Mouse (Mus musculus) hindbrain, embryonic 15.5 days (tissue): Measurements from ENCODE around the gene Gm20388. TPM values are rescaled to one million over a fixed set of nuclear protein-coding genes. Genes with fewer than 3 reads are reported as not detected.

ENCODE experiments used
- ATAC-seq: fragments of 200-750 bp; cut with Nextera tagmentation; 2 replicates; pipeline ENCODE4 v1.8.0; 2017; ENCODE audit warnings: low read depth, moderate number of reproducible peaks, moderate TSS enrichment; ENCODE audit not compliant: low FRiP score
- H3K27ac ChIP-seq: fragments of 300-500 bp; sonication (generic); replicated peaks from 2 replicates; pipeline ENCODE4 v1.5.1; 2015; ENCODE audit warnings: mild to moderate bottlenecking, inconsistent platforms
- H3K27me3 ChIP-seq: fragments of 300-500 bp; sonication (generic); 2 replicates; pipeline ENCODE4 v1.6.1; 2015; ENCODE audit warnings: control low read depth, inconsistent platforms
- H3K36me3 ChIP-seq: fragments of 300-500 bp; sonication (generic); 2 replicates; pipeline ENCODE4 v1.6.1; 2015; ENCODE audit warnings: control low read depth, inconsistent platforms
- H3K4me1 ChIP-seq: fragments of 300-500 bp; sonication (generic); replicated peaks from 2 replicates; pipeline ENCODE4 v1.6.1; 2015; ENCODE audit warnings: control low read depth, inconsistent platforms
- H3K4me2 ChIP-seq: fragments of 300-500 bp; sonication (generic); 2 replicates; pipeline ENCODE4 v1.6.1; 2015; ENCODE audit warnings: moderate library complexity, mild to moderate bottlenecking, inconsistent platforms
- H3K4me3 ChIP-seq: fragments of 300-500 bp; sonication (generic); 2 replicates; pipeline ENCODE4 v1.5.1; 2015; ENCODE audit warnings: mild to moderate bottlenecking, inconsistent platforms
- H3K9ac ChIP-seq: fragments of 300-500 bp; sonication (generic); 2 replicates; pipeline ENCODE4 v1.6.1; 2015; ENCODE audit warnings: inconsistent platforms
- H3K9me3 ChIP-seq: fragments of 300-500 bp; sonication (generic); 2 replicates; pipeline ENCODE4 v1.6.1; 2016; ENCODE audit warnings: control low read depth, inconsistent platforms
- WGBS: fragments of 180-500 bp; shearing (Covaris S2); methylation state at CpG from one replicate; pipeline ENCODE4 v1.1.7; 2015; 5-methylcytosine and 5-hydroxymethylcytosine counted together
- polyA plus RNA-seq: library from polyadenylated mRNA; unstranded; fragments of >200 nt; fragmentation: Nextera tagmentation; extraction: Ambion mirVana; gene quantifications from 2 replicates; pipeline ENCODE4 v1.2.1, GENCODE M21; 2015

Gm20388 gene
- polyA plus RNA-seq, 1 experiment from 2014 or later: 5.4 TPM

DNA sequence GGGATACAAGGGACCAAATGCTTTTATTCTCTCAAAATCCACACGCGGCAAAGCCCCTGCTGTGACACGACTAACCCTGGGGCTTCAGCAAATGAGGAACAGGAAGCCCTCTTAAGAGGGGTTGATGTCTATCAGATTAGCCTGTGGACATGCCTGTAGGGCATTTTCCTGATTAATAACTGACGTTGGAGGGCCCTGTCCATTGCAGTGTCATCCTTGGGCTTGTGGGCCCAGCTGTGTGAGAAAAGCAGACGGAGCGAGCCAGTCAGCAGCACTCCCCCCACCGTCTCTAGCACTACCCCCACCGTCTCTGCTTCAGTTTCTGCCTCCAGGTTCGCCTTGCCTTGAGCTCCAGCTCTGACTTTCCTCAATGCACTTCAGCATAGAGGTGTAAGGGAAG is 2856.6 kb downstream of the Gm20388 start:
- Histone ChIP-seq H3K27me3 (no peaks in the 10 kb centered on the region), H3K9me3 (no peaks in the 10 kb centered on the region), H3K4me2 (no peak overlapping the region), H3K4me3 (no peak overlapping the region), H3K36me3 (no peaks in the 10 kb centered on the region), H3K4me1 (peaks cover 20% of the 10 kb centered on the region; the same call in 1 of the 2 replicates), H3K27ac (no peak overlapping the region), H3K9ac (no peak overlapping the region)
- 39% methylated on average over 9 of the region's 9 CpGs for WGBS
- no peak for ATAC-seq

DNA sequence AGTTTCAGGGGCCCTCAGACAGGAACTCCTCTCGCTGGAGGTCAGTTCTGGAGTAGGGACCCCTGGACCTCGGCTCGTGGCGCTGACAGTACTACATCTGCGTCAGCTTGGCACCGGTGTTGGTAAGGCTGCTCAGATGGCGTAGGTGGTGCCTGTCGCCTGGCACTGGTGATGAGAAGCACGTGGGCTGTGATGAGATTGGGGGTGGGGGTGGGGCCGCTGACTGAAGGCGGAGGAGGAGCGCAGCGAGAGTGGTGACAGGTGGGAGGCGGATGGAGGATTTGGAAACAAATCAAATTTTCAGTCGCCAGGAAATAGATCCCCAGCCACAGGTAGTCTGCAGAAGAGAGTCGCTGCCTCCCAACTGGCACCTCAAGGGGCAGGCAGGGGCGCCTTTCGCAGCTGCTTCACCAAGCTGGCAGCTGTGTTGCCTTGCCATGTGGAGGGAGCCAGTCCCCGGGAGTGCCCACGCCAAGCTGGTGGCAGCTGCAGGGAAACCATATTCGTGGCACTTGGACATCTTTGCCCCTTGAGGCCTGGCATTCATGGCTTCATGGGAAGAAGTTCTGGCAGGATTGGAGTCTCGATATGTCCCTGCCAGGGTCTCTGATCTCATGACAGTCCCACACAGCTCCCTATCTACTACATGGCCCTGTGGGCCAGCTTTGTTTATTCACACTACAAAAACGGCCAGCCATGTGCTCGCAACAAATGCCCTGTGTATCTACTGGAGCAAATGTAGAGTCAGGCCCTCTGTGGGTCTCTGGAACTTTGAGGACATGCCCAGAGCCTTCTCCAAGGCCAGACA is 2858.8 kb downstream of the Gm20388 start:
- WGBS: 53% methylated on average over 24 of the region's 24 CpGs
- Histone ChIP-seq H3K36me3 (no peaks in the 10 kb centered on the region), H3K9ac (no peak overlapping the region), H3K27me3 (no peaks in the 10 kb centered on the region), H3K27ac (peak overlapping the region; percentile 20; the same call in 1 of the 2 replicates), H3K4me3 (no peak overlapping the region), H3K9me3 (no peaks in the 10 kb centered on the region), H3K4me1 (peaks cover 20% of the 10 kb centered on the region; the same call in 1 of the 2 replicates), H3K4me2 (peak overlapping the region; percentile 30; the same call in 1 of the 2 replicates)
- ATAC-seq: peak; percentile 71

DNA sequence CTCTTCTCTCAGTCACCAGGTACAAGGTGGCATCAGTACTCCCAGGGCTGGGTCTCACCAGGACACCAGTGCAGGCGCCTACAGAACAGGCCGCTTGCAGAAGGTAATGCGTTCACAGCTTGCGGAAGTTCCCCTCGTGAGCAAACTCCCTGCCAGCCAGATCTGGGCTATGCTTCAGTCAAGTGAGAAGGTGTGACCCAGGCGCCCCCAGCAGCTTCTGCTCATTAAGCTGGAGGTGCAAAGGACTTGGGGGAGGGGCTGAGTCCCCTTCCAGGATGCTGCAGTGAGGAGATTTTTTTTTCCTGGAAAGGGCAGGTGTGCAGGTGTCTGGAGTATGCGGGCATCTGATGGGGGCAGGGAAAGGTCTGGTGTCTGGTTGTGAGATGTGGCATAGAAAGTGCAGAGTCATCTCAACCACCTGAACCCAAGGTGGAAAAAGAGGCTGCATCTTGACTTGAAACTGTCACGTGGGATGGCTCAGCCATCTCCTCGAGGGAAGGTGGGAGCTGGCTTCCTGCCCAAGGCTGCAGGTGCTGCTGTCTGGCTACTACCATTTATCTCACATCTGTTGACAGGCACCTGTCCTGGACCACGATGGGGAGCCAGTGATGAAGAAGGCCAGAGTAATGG is 2861.9 kb downstream of the Gm20388 start:
- Histone ChIP-seq H3K4me2 (no peak overlapping the region), H3K27me3 (no peaks in the 10 kb centered on the region), H3K4me3 (no peak overlapping the region), H3K27ac (no peak overlapping the region), H3K9ac (no peak overlapping the region), H3K4me1 (peaks cover 24% of the 10 kb centered on the region), H3K36me3 (no peaks in the 10 kb centered on the region), H3K9me3 (no peaks in the 10 kb centered on the region)
- ATAC-seq: no peak
- WGBS: 43% methylated on average over 10 of the region's 10 CpGs

DNA sequence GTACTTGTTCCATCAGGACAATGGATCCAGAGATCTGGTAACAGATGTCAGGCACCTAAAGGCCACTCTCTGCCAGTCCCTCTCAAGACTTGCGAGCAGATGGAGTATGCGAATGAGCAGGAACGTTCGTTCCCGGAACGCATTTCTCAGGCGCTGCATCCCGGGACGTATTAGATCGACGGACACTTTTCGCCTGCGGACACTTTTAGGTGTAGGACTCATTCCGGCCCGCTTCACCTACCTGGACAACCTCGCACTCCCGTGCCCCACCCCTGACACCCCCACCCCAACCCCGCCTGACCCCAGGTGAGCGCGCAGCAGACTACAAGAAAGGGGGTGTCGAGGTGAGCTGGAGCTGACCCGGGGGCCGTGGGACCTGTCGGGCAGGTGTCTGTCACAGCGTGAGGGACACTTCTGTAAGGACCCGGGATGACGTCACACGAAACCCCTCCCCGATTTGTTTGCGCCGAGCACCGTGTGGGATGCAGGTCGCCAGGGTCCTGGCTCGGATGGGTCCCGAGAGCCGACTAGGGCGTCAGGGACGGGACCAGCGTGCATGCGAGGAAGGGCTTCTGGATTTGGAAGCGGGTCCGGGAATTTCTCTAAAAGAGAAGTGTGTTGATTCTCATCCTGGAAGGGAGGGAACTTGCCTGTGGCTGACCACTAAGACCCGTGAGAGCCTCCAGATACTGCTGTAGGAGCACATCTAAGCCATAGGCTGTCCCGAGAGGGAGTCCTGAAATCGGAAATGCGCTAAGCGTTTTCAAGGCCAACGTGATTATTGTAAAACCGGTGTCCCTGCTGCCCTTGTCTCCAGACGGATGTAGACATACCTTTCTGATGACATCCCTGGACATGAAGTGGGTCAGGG is 2864.9 kb downstream of the Gm20388 start, which contains the start of gene Acsf3:
Acsf3 (plus strand) TSS at position 202 of the 871 bp plus-strand sequence.
- 1% methylated on average over 50 of the region's 50 CpGs for WGBS
- H3K9ac ChIP-seq: peak within 1 kb of the TSS; percentile 82
- 0 out of 2 replicates have a peak, but pooled peaks cover 7% of the 10 kb centered on the region for H3K36me3 ChIP-seq
- peak within 1 kb of the TSS; percentile 88 for H3K4me3 ChIP-seq
- H3K4me1 ChIP-seq: peaks cover 13% of the 10 kb centered on the region
- peak within 1 kb of the TSS; percentile 66 for H3K27ac ChIP-seq
- peak; percentile 78 for ATAC-seq
- H3K4me2 ChIP-seq: peak within 1 kb of the TSS; percentile 90
- no peaks in the 10 kb centered on the region for H3K9me3 ChIP-seq
- no peaks in the 10 kb centered on the region for H3K27me3 ChIP-seq

DNA sequence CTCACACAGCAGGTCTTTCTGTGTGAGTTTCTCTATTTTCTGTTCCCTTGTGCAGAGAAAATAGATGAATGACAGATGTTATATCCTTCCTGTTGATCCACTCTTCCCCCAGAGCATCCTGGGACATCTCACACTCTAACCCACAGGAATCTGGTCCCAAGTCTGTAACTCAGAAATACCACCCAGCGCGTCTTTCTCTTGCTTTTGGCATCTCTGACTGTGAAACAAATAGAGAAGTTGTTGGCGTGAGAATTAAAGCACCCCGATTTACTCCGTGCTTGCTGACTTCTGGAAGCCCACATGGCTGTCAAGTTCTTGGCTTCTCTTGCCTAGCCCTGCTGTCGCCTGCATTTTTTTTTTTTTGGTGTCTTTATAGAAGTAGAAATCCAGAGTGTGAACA is 2867.1 kb downstream of the Gm20388 start:
- H3K9me3 ChIP-seq: no peaks in the 10 kb centered on the region
- no peaks in the 10 kb centered on the region for H3K27me3 ChIP-seq
- H3K27ac ChIP-seq: no peak overlapping the region
- WGBS: 89% methylated on average over 6 of the region's 6 CpGs
- 0 out of 2 replicates have a peak, but pooled peaks cover 15% of the 10 kb centered on the region for H3K36me3 ChIP-seq
- no peak overlapping the region for H3K9ac ChIP-seq
- H3K4me2 ChIP-seq: no peak overlapping the region
- peaks cover 13% of the 10 kb centered on the region for H3K4me1 ChIP-seq
- H3K4me3 ChIP-seq: no peak overlapping the region
- ATAC-seq: no peak

DNA sequence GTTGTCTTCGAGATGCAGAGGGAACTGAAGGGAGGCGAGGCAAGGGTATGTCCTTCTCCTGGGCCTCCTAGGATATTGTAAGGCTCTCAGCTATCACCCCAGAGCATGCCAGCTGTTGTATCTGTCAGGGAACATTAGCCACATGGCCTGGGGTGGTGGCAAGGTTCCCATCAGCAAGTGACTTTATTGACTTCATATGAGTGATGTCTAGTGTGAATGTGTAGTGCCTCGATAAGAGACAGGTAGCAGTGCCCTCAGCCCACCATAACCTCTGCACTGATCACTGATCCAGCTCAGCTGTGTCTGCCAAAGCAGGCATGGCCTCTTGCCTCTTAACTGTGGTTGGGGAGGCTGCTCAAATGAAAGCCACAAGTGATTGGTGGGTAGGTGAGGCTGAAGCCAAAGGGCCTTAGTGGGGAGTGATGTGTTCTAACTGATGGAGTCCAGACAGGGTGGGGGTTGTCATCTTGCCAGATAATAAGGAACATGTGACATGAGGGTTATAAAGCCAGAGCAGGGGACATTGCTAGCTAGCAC is 2868.1 kb downstream of the Gm20388 start:
- Histone ChIP-seq H3K36me3 (0 out of 2 replicates have a peak, but pooled peaks cover 18% of the 10 kb centered on the region), H3K9ac (no peak overlapping the region), H3K4me1 (peaks cover 13% of the 10 kb centered on the region), H3K4me3 (no peak overlapping the region), H3K27me3 (no peaks in the 10 kb centered on the region), H3K27ac (no peak overlapping the region), H3K4me2 (no peak overlapping the region), H3K9me3 (no peaks in the 10 kb centered on the region)
- ATAC-seq: no peak
- 80% methylated on average over 3 of the region's 3 CpGs for WGBS

DNA sequence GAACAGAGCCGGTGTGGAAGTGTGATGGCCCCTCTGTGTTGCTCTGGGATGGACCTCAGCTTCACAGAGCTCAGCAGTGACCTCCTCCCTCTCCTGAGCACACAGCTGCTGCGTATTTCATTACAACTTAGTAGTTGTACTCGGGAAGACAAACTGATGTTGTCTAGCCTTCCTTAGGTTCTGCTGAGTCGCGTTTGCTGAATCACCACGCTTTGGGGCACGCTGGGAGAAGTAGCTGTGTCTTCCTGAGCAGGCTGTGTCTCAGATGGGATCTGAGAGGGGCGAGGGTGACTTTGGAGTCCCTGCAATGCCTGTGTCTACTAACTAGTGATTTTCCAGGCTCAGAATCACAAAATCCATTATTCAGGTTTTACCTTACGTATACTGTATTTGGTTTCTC is 2868.6 kb downstream of the Gm20388 start:
- no peak overlapping the region for H3K4me2 ChIP-seq
- H3K27me3 ChIP-seq: no peaks in the 10 kb centered on the region
- H3K4me1 ChIP-seq: peaks cover 13% of the 10 kb centered on the region
- no peaks in the 10 kb centered on the region for H3K9me3 ChIP-seq
- ATAC-seq: no peak
- no peak overlapping the region for H3K9ac ChIP-seq
- 0 out of 2 replicates have a peak, but pooled peaks cover 18% of the 10 kb centered on the region for H3K36me3 ChIP-seq
- H3K27ac ChIP-seq: no peak overlapping the region
- no peak overlapping the region for H3K4me3 ChIP-seq
- 83% methylated on average over 9 of the region's 9 CpGs for WGBS

DNA sequence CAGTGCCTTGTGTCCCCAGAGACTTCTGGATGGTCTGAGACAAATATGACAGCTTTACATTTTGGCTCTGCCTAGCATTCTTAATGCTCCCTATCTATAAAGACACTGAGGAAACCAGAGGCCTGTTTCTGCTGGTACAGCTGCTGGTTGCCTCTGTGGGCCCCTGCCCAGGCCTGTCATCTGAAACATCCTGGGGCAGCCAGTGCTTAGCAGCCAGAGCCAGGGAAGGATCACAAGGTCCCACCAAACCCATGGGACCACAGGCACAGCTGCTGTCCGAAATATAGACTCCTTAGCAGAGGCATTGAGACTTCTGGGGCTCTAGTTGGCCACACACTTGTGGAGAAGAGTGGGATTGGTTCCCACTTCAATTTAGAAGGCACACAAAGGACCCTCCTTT is 2874.1 kb downstream of the Gm20388 start:
- WGBS: 81% methylated on average over 1 of the region's 1 CpGs

DNA sequence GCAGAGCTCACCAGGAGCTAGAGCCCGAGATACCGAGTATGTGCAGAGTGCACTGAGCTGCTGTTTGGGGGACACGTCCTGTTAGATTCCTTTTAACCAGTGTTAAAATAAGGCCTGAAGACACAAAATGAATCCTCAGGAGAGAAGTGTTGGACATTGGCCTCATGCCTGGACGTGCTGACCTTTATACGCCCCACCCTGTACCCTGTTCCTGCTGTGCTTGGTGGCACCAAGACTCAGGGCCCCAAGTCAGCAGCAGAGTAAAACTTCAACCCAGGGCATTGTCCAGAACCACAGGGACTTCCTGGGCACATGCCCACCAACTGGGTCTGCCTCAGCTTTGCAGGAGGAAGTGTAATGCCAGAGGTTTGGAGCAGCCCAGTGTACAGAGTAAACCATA is 2879.2 kb downstream of the Gm20388 start:
- WGBS: 89% methylated on average over 5 of the region's 5 CpGs
- H3K4me1 ChIP-seq: peaks cover 17% of the 10 kb centered on the region
- no peak overlapping the region for H3K4me2 ChIP-seq
- H3K4me3 ChIP-seq: no peak overlapping the region
- no peak overlapping the region for H3K9ac ChIP-seq
- H3K27ac ChIP-seq: no peak overlapping the region
- H3K9me3 ChIP-seq: no peaks in the 10 kb centered on the region
- H3K36me3 ChIP-seq: peaks cover 9% of the 10 kb centered on the region; the same call in 1 of the 2 replicates
- H3K27me3 ChIP-seq: no peaks in the 10 kb centered on the region
- no peak for ATAC-seq

More for the DNA sequence above, 2874.1 kb downstream of the Gm20388 start:
- Histone ChIP-seq H3K4me2 (no peak overlapping the region), H3K4me1 (no peaks in the 10 kb centered on the region), H3K27me3 (no peaks in the 10 kb centered on the region), H3K36me3 (peaks cover 28% of the 10 kb centered on the region; the same call in 1 of the 2 replicates), H3K9me3 (no peaks in the 10 kb centered on the region), H3K27ac (no peak overlapping the region), H3K4me3 (no peak overlapping the region), H3K9ac (no peak overlapping the region)
- ATAC-seq: no peak

DNA sequence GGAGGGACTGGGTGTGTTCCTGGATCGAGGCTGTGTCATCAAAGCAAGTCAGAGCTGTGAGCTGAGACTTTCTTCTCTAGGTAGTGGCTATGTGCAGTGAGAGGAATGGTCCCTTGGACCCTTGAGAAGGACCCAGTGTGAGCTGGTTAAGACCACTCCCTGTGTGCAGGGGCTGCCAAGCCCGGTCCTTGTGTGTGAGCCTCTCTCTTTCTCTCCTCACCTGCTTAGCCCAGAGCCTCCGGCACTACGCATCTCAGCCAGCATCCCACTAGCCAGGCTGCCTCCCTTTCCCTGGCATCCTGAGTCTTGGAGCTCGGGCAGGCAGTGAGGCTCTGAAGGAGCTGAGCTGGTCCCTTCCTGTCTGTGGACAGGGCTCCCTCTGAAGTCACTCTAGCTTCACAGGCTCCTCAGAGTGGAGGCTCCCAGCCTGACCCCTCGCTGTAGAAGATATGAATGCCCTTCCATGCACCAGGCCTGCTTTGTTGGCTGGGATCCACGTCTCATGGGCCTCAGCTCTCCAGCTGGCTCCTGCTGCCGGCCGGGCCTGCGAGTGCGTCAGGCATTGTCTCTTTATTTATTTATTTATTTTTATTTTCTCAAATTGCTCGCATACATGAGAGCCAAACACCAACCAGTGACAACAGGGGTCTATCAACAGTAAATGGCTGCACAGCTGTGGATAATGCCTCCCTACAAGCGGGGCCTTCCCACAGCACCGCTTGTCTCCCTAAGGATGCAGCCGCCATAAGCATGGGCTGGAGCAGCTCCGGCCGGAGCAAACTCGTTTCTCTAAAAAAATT is 2882.9 kb downstream of the Gm20388 start:
- Histone ChIP-seq H3K9me3 (no peaks in the 10 kb centered on the region), H3K27me3 (no peaks in the 10 kb centered on the region), H3K4me1 (peaks cover 17% of the 10 kb centered on the region), H3K36me3 (no peaks in the 10 kb centered on the region), H3K4me2 (no peak overlapping the region), H3K27ac (peak overlapping the region; percentile 77), H3K4me3 (no peak overlapping the region), H3K9ac (peak overlapping the region; percentile 17; the same call in 1 of the 2 replicates)
- 42% methylated on average over 18 of the region's 18 CpGs for WGBS
- peak; percentile 77 for ATAC-seq

DNA sequence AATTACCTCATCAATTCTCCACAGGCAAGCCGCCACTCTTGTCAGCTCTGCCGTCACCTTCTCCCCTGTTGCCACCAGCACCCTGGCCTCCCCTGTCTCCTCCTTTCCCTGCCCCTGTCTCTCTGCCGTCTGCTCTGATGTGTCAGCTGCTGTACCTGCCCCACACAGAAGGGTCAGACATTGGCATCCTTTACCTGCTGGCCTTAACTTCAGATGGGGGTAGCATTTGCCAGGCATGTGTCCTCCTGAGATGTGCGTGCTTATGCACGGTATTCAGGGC is 2883.5 kb downstream of the Gm20388 start:
- 45% methylated on average over 5 of the region's 5 CpGs for WGBS
- 0 out of 2 replicates have a peak, but pooled peaks have one; percentile 4 for ATAC-seq
- H3K27ac ChIP-seq: peak overlapping the region; percentile 77
- no peak overlapping the region for H3K9ac ChIP-seq
- no peak overlapping the region for H3K4me3 ChIP-seq
- no peaks in the 10 kb centered on the region for H3K9me3 ChIP-seq
- H3K36me3 ChIP-seq: no peaks in the 10 kb centered on the region
- H3K4me2 ChIP-seq: no peak overlapping the region
- H3K4me1 ChIP-seq: peaks cover 17% of the 10 kb centered on the region
- no peaks in the 10 kb centered on the region for H3K27me3 ChIP-seq
